Mouse (Mus musculus): ENCODE data around the gene Obscn. TPM values are rescaled to one million over a fixed set of nuclear protein-coding genes. Genes with fewer than 3 reads are reported as not detected.

The Obscn gene
- polyA plus RNA-seq, 1 experiment from 2014 or later = 0.31 TPM

DNA sequence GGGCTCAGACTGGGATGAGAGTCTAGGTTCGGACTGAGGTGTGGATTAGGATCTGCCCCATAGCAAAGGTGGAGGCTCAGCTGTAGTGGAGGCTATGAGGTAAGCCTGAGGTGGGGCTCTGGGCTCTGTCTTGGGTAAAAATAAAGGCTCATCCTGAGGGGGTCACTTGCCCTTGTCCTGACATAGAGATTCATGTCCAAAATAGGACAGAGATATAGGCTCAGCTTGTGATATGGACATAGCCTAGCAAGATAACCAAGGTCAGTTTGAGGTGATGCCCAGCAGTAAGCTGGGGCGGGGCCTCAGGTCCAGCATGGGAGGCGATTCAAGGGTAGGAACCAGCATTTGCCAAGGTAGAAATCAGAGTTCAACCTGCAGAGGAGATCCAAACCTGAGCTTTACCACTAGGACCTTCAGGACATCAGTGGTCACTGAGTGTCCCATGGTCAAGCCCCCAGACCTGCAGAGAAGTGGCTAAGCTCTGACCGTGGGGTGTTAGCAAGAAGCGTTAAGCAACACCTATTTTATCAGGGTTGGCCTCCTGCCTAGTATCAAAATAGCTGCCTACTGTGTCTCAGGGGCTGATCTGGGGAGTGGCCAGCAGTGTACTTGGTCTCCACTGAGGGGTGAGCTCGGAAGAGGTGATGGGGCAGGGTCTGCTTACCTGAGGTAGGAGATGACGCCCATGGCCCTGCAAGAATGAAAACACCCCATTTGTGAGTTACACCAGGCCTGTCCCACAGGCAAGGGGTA is 133.7 kb downstream of the Obscn start:
- Histone ChIP-seq H3K9ac (replicated peaks) (no peak overlapping the region), H3K4me2 (ENCODE audit: low read depth, low read length) (no peak overlapping the region), H3K4me3 (ENCODE audit: low read depth, low read length) (no peak overlapping the region), H3K36me3 (replicated peaks; ENCODE audit: insufficient read depth, low read length) (no peaks in the 10 kb centered on the region), H3K27me3 (ENCODE audit: insufficient read depth, low read length) (no peaks in the 10 kb centered on the region), H3K4me1 (ENCODE audit: insufficient read depth) (no peaks in the 10 kb centered on the region), H3K9me3 (ENCODE audit: low read length) (no peaks in the 10 kb centered on the region), H3K27ac (ENCODE audit: low read depth) (no peak overlapping the region)
- 77% methylated on average over 7 of the region's 7 CpGs for WGBS (ENCODE audit: insufficient replicate concordance)
- ATAC-seq (no peak), DNase-seq (no peak)
- TF ChIP-seq CTCF (IDR thresholded peaks at IDR 0.05; ENCODE audit: low read depth) (no peak), EP300 (IDR thresholded peaks at IDR 0.05; ENCODE audit: low read depth) (no peak)

DNA sequence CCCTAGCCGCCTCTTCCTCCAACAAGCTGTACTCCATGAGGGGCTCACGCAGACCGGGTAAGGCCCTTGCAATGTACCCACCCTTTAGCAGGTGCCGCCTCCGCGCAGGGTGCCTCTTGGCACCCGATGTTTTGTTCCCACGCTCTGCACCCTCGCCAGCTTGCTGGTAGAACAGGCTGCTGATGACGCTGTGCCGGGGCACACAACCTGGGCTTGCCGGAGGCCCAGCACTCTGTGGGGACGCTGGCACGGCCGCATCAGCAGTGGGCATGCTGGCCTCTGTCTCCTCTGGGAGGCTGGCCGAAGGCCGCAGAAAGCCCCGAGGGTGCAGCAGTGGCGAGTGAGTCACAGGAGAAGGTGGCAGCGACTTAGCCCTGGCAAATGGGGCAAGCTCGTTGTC is 135.6 kb downstream of the Obscn start:
- TF ChIP-seq EP300 (IDR thresholded peaks at IDR 0.05; ENCODE audit: low read depth) (no peak), CTCF (IDR thresholded peaks at IDR 0.05; ENCODE audit: low read depth) (no peak)
- no peak overlapping the region for H3K9ac ChIP-seq (replicated peaks)
- peaks cover 4% of the 10 kb centered on the region for H3K4me1 ChIP-seq (ENCODE audit: insufficient read depth)
- ATAC-seq = no peak
- no peak overlapping the region for H3K4me3 ChIP-seq (ENCODE audit: low read depth, low read length)
- no peaks in the 10 kb centered on the region for H3K27me3 ChIP-seq (ENCODE audit: insufficient read depth, low read length)
- H3K4me2 ChIP-seq (ENCODE audit: low read depth, low read length) = no peak overlapping the region
- no peaks in the 10 kb centered on the region for H3K36me3 ChIP-seq (replicated peaks; ENCODE audit: insufficient read depth, low read length)
- no peak overlapping the region for H3K27ac ChIP-seq (ENCODE audit: low read depth)
- no peak for DNase-seq
- WGBS (ENCODE audit: insufficient replicate concordance) = 79% methylated on average over 19 of the region's 21 CpGs
- no peaks in the 10 kb centered on the region for H3K9me3 ChIP-seq (ENCODE audit: low read length)

DNA sequence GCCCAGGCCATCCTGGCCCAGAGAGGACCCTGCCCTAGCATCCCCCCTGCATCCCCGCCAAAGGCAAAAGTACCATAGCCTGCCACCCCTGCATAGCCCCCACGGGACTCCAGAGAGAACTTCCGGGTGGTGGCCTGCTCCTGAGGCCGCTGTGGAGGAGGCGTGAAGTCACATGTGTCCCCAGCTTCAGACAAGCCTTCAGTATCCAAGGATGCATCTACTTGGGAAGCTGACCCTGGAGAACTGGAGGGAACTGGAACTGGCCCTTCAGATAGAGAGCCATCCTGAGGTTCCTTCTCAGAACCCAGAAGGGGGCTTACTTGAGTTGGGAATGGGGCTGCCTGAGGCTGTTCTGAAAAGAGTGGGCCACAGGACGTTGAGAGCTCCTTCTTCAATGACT is 136.4 kb downstream of the Obscn start:
- Histone ChIP-seq H3K9ac (replicated peaks) (no peak overlapping the region), H3K4me1 (ENCODE audit: insufficient read depth) (peaks cover 11% of the 10 kb centered on the region), H3K4me2 (ENCODE audit: low read depth, low read length) (no peak overlapping the region), H3K4me3 (ENCODE audit: low read depth, low read length) (no peak overlapping the region), H3K27ac (ENCODE audit: low read depth) (no peak overlapping the region), H3K27me3 (ENCODE audit: insufficient read depth, low read length) (no peaks in the 10 kb centered on the region; the same call in 1 of the 2 replicates), H3K36me3 (replicated peaks; ENCODE audit: insufficient read depth, low read length) (no peaks in the 10 kb centered on the region), H3K9me3 (ENCODE audit: low read length) (no peaks in the 10 kb centered on the region)
- TF ChIP-seq EP300 (IDR thresholded peaks at IDR 0.05; ENCODE audit: low read depth) = no peak
- TF ChIP-seq CTCF (IDR thresholded peaks at IDR 0.05; ENCODE audit: low read depth) = no peak
- 64% methylated on average over 6 of the region's 6 CpGs for WGBS (ENCODE audit: insufficient replicate concordance)
- DNase-seq = no peak
- no peak for ATAC-seq

GRCm38 (mm10) chr11:58999158-58999557 is 137.0 kb downstream of the Obscn start:
- Histone ChIP-seq H3K36me3 (replicated peaks; ENCODE audit: insufficient read depth, low read length) (no peaks in the 10 kb centered on the region), H3K4me1 (ENCODE audit: insufficient read depth) (peaks cover 18% of the 10 kb centered on the region), H3K27ac (ENCODE audit: low read depth) (no peak overlapping the region), H3K27me3 (ENCODE audit: insufficient read depth, low read length) (no peaks in the 10 kb centered on the region; the same call in 1 of the 2 replicates), H3K9me3 (ENCODE audit: low read length) (no peaks in the 10 kb centered on the region), H3K9ac (replicated peaks) (no peak overlapping the region), H3K4me3 (ENCODE audit: low read depth, low read length) (no peak overlapping the region), H3K4me2 (ENCODE audit: low read depth, low read length) (no peak overlapping the region)
- DNase-seq = no peak
- WGBS (ENCODE audit: insufficient replicate concordance) = 29% methylated on average over 11 of the region's 11 CpGs
- ATAC-seq = no peak
- TF ChIP-seq EP300 (IDR thresholded peaks at IDR 0.05; ENCODE audit: low read depth) (no peak), CTCF (IDR thresholded peaks at IDR 0.05; ENCODE audit: low read depth) (no peak)

DNA sequence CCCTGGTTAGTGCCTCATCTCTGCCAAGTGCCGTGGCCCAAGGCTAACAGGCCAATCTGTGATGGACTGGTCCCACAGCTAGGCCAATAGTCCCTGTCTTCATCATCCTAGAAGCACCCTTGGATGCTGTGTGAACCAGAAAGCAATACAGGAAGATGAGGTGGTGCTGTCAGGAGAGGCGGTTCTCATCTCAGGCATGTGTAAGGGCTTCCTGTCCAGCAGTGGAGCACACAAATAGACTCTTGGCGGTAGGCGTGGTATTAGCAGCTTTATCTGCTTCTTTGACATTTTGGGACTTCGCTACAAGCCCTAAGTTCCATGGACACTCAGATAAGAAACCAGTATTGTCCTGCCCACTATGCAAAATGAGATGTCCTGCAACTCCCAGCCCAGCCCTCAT is 138.7 kb downstream of the Obscn start:
- Histone ChIP-seq H3K4me3 (ENCODE audit: low read depth, low read length) (no peak overlapping the region), H3K27me3 (ENCODE audit: insufficient read depth, low read length) (peaks cover 2% of the 10 kb centered on the region; the same call in 1 of the 2 replicates), H3K4me1 (ENCODE audit: insufficient read depth) (peaks cover 19% of the 10 kb centered on the region), H3K9me3 (ENCODE audit: low read length) (no peaks in the 10 kb centered on the region), H3K4me2 (ENCODE audit: low read depth, low read length) (no peak overlapping the region), H3K36me3 (replicated peaks; ENCODE audit: insufficient read depth, low read length) (no peaks in the 10 kb centered on the region), H3K9ac (replicated peaks) (no peak overlapping the region), H3K27ac (ENCODE audit: low read depth) (no peak overlapping the region)
- TF ChIP-seq CTCF (IDR thresholded peaks at IDR 0.05; ENCODE audit: low read depth) (no peak), EP300 (IDR thresholded peaks at IDR 0.05; ENCODE audit: low read depth) (no peak)
- ATAC-seq (no peak), DNase-seq (no peak)
- WGBS (ENCODE audit: insufficient replicate concordance) = 60% methylated on average over 5 of the region's 5 CpGs

GRCm38 (mm10) chr11:58995807-58996370 is 140.3 kb downstream of the Obscn start:
- peak overlapping the region; percentile 26; the same call in 1 of the 2 replicates for H3K4me2 ChIP-seq (ENCODE audit: low read depth, low read length)
- ATAC-seq (no peak), DNase-seq (no peak)
- H3K9ac ChIP-seq (replicated peaks) = no peak overlapping the region
- 16% methylated on average over 12 of the region's 12 CpGs for whole genome bisulfite sequencing (ENCODE audit: insufficient replicate concordance)
- peaks cover 19% of the 10 kb centered on the region for H3K4me1 ChIP-seq (ENCODE audit: insufficient read depth)
- H3K27me3 ChIP-seq (ENCODE audit: insufficient read depth, low read length) = peaks cover 2% of the 10 kb centered on the region; the same call in 1 of the 2 replicates
- H3K27ac ChIP-seq (ENCODE audit: low read depth) = no peak overlapping the region
- peaks cover 3% of the 10 kb centered on the region; the same call in 1 of the 2 replicates for H3K36me3 ChIP-seq (replicated peaks; ENCODE audit: insufficient read depth, low read length)
- no peak for TF ChIP-seq EP300 (IDR thresholded peaks at IDR 0.05; ENCODE audit: low read depth)
- TF ChIP-seq CTCF (IDR thresholded peaks at IDR 0.05; ENCODE audit: low read depth) = peak; percentile 43
- H3K9me3 ChIP-seq (ENCODE audit: low read length) = no peaks in the 10 kb centered on the region
- no peak overlapping the region for H3K4me3 ChIP-seq (ENCODE audit: low read depth, low read length)

Data from liver, postnatal 0 days (tissue).